Mouse (Mus musculus) hindbrain, embryonic 13.5 days (tissue): Measurements from ENCODE around the gene Auts2. TPM values are rescaled to one million over a fixed set of nuclear protein-coding genes. Genes with fewer than 3 reads are reported as not detected.

Experiments used
- ATAC-seq: fragments of 200-750 bp; cut with Nextera tagmentation; 2 replicates; pipeline ENCODE4 v1.8.0; 2017; ENCODE audit warnings: moderate TSS enrichment; ENCODE audit not compliant: low FRiP score
- H3K27ac ChIP-seq: fragments of 300-500 bp; sonication (generic); 2 replicates; pipeline ENCODE4 v1.5.1; 2015; ENCODE audit warnings: inconsistent platforms, mild to moderate bottlenecking, moderate library complexity
- H3K27me3 ChIP-seq: fragments of 300-500 bp; sonication (generic); 2 replicates; pipeline ENCODE4 v1.6.1; 2015; ENCODE audit warnings: mild to moderate bottlenecking, inconsistent platforms
- H3K36me3 ChIP-seq: fragments of 300-500 bp; sonication (generic); 2 replicates; pipeline ENCODE4 v1.6.1; 2015; ENCODE audit warnings: mild to moderate bottlenecking, inconsistent platforms
- H3K4me1 ChIP-seq: fragments of 300-500 bp; sonication (generic); replicated peaks from 2 replicates; pipeline ENCODE4 v1.6.1; 2015; ENCODE audit warnings: inconsistent platforms
- H3K4me2 ChIP-seq: fragments of 300-500 bp; sonication (generic); 2 replicates; pipeline ENCODE4 v1.6.1; 2015; ENCODE audit warnings: inconsistent platforms, mild to moderate bottlenecking, moderate library complexity
- H3K4me3 ChIP-seq: fragments of 300-500 bp; sonication (generic); 2 replicates; pipeline ENCODE4 v1.5.1; 2015; ENCODE audit warnings: mild to moderate bottlenecking, inconsistent platforms
- H3K9ac ChIP-seq: fragments of 300-500 bp; sonication (generic); 2 replicates; pipeline ENCODE4 v1.6.1; 2015; ENCODE audit warnings: mild to moderate bottlenecking, inconsistent platforms
- H3K9me3 ChIP-seq: fragments of 300-500 bp; sonication (generic); 2 replicates; pipeline ENCODE4 v1.6.1; 2016; ENCODE audit warnings: inconsistent platforms
- WGBS: fragments of 180-500 bp; shearing (Covaris S2); methylation state at CpG from one replicate; pipeline ENCODE4 v1.1.7; 2015; 5-methylcytosine and 5-hydroxymethylcytosine counted together
- polyA plus RNA-seq: library from polyadenylated mRNA; unstranded; fragments of >200 nt; fragmentation: Nextera tagmentation; extraction: Ambion mirVana; gene quantifications from 2 replicates; pipeline ENCODE4 v1.2.1, GENCODE M21; 2015

The Auts2 gene
- polyA plus RNA-seq, 1 experiment from 2014 or later: 89.9 TPM

DNA sequence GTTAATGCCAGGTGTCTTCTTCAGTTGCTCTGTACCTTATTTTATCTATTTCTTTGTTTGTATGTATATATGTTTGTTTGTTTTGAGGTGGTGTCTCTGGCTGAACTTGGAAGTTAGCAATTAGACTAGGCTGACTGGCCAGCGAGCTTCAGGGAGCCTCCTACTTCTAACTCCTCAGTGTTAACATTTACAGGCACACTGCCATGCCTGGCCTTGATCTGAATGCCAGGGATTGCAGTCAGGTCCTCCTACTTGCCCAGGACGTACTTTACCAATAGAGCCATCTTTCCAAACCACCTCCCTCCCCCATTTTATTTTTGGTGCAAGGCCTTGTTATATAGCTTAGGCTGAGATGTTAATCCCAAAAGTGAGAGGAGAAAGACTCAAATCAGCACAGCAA is 1122.7 kb downstream of the Auts2 start:
- Histone ChIP-seq H3K9ac (no peak overlapping the region), H3K4me2 (no peak overlapping the region), H3K27ac (no peak overlapping the region), H3K4me1 (no peaks in the 10 kb centered on the region), H3K4me3 (no peak overlapping the region), H3K36me3 (no peaks in the 10 kb centered on the region), H3K9me3 (no peaks in the 10 kb centered on the region), H3K27me3 (no peaks in the 10 kb centered on the region)
- 81% methylated on average over 2 of the region's 2 CpGs for WGBS
- no peak for ATAC-seq

DNA sequence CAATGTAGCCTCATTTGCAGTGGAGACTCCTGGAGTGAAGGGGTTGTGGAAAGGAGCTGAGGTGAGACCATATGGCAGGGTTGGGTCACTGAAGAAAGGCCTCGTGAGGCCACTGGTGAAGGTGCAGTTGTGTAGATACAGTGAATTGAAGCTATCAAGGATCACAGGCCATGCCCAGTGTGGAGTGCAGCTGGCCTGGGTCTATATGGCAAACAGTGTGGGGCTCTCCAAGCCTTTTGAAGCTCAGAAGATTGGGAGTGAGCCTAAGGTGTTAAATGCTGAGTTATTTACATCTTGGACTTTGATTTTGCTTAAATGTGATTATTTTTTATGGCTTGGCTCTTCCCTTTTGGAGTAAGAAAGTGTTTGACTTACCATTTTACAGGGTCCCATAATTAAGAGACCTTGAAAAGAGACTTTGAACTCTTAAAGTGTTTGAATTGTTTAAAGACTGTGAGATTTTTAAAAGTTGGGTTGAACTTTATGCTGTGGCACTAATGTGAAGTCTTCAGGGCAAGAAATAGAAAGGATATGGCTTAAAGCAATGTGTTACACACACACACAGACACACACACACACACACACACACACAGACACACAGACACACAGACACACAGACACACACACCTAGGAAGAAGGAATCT is 1127.1 kb downstream of the Auts2 start:
- 84% methylated on average over 1 of the region's 1 CpGs for WGBS
- Histone ChIP-seq H3K27ac (no peak overlapping the region), H3K9ac (no peak overlapping the region), H3K36me3 (no peaks in the 10 kb centered on the region), H3K4me2 (no peak overlapping the region), H3K4me3 (no peak overlapping the region), H3K9me3 (no peaks in the 10 kb centered on the region), H3K4me1 (no peaks in the 10 kb centered on the region), H3K27me3 (no peaks in the 10 kb centered on the region)
- ATAC-seq: no peak

DNA sequence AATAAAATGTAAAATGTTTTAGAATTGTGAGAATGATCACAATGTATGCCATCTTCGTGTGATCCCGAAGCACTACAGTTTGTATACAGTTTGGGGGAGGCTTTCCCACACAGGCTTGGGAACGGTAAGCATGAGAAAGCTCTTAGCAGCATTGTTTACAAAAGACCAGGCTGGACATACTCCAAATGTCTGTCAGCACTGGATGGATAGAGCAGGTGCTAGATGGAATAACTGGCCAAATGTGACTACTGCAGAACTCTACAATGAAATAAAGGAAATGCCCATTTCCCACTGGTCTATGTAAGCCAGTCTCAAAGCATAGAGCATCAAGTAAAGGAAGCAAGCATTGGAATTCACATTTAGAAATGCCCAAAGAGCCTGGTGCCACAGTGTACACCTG is 1144.9 kb downstream of the Auts2 start:
- no peaks in the 10 kb centered on the region for H3K36me3 ChIP-seq
- no peaks in the 10 kb centered on the region for H3K4me1 ChIP-seq
- 0 out of 2 replicates have a peak, but pooled peaks cover 3% of the 10 kb centered on the region for H3K9me3 ChIP-seq
- H3K27ac ChIP-seq: no peak overlapping the region
- no peak for ATAC-seq
- H3K4me3 ChIP-seq: no peak overlapping the region
- WGBS: 82% methylated on average over 3 of the region's 3 CpGs
- H3K27me3 ChIP-seq: no peaks in the 10 kb centered on the region
- no peak overlapping the region for H3K9ac ChIP-seq
- H3K4me2 ChIP-seq: no peak overlapping the region

DNA sequence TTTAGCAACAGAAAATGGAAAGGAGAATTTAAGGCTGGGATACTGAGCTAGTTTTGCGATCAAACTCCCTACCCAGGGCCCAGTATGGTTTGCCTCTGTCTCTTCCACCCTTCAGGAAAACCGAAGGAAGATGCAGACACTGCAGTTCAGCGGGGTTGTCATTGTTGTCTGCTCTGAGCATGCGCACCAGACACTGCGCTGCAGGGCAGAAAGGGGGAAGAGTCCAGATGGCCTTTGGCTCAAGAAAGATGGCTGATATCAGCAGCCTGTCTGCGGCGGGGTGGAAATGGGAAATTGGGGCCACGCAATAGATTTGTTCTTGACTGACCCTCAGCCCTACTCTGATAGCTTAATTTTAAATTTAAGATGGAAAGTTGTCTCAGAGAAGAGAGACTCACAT is 1147.4 kb downstream of the Auts2 start:
- Histone ChIP-seq H3K4me1 (no peaks in the 10 kb centered on the region), H3K4me2 (no peak overlapping the region), H3K27ac (no peak overlapping the region), H3K36me3 (no peaks in the 10 kb centered on the region), H3K4me3 (no peak overlapping the region), H3K27me3 (no peaks in the 10 kb centered on the region), H3K9me3 (0 out of 2 replicates have a peak, but pooled peaks cover 3% of the 10 kb centered on the region), H3K9ac (no peak overlapping the region)
- 77% methylated on average over 8 of the region's 8 CpGs for WGBS
- ATAC-seq: no peak
